Comparison of ENCODE assay signal across 24 mouse cellular contexts in genomic region chr10:83363451-83363850, GRCm38 (mm10).
"Had no signal": no experiment of that assay in that cellular context is flagged by ENCODE, and none has a peak within 500 bp of the region (broad histone marks: within the 10 kb centered on the region; RNA-seq: fewer than 3 reads in every experiment).

No protein-coding gene starts in this region.

- H3K4me2 ChIP-seq: limb, embryonic 13.5 days; liver, embryonic 12.5 days; liver, embryonic 15.5 days; lung, embryonic 15.5 days; neural tube, embryonic 12.5 days; neural tube, embryonic 15.5 days; stomach, embryonic 15.5 days had no signal

- H3K27me3 ChIP-seq: limb, embryonic 13.5 days; liver, embryonic 12.5 days; liver, embryonic 15.5 days; lung, embryonic 15.5 days; megakaryocyte, embryonic 14.5 days; neural tube, embryonic 12.5 days; neural tube, embryonic 15.5 days; stomach, embryonic 15.5 days had no signal

- H3K4me3 ChIP-seq: layer of hippocampus, adult 2 months; limb, embryonic 10.5 days; limb, embryonic 13.5 days; liver, embryonic 12.5 days; liver, embryonic 15.5 days; lung, embryonic 15.5 days; megakaryocyte, embryonic 14.5 days; midbrain, embryonic 10.5 days; neural tube, embryonic 12.5 days; neural tube, embryonic 15.5 days; stomach, embryonic 15.5 days had no signal

- H3K9me3 ChIP-seq: limb, embryonic 10.5 days; limb, embryonic 13.5 days; liver, embryonic 12.5 days; liver, embryonic 15.5 days; lung, embryonic 15.5 days; megakaryocyte, embryonic 14.5 days; midbrain, embryonic 10.5 days; neural tube, embryonic 12.5 days; neural tube, embryonic 15.5 days; stomach, embryonic 15.5 days had no signal

- H3K9ac ChIP-seq: limb, embryonic 13.5 days; liver, embryonic 12.5 days; liver, embryonic 15.5 days; lung, embryonic 15.5 days; neural tube, embryonic 12.5 days; neural tube, embryonic 15.5 days; stomach, embryonic 15.5 days had no signal

- DNase-seq: layer of hippocampus, adult 9-11 months; liver; lung, adult 18-20 months; lung, postnatal 10 days; lung, postnatal 36 days; midbrain, embryonic 14.5 days; right cerebral cortex, adult 18-20 months; right cerebral cortex, postnatal 25 days; spleen, adult 18-20 months; thymus, postnatal 25 days had no signal

- H3K27ac ChIP-seq: hindbrain, postnatal 0 days; layer of hippocampus, adult 2 months; limb, embryonic 10.5 days; limb, embryonic 13.5 days; liver, embryonic 12.5 days; liver, embryonic 15.5 days; lung, embryonic 15.5 days; midbrain, embryonic 10.5 days; neural tube, embryonic 12.5 days; neural tube, embryonic 15.5 days; stomach, embryonic 15.5 days had no signal

- ATAC-seq: hindbrain, postnatal 0 days; inflammation-experienced regulatory T-cells, adult 6 months; intestine, embryonic 16.5 days; liver, embryonic 12.5 days had no signal
